Mouse (Mus musculus): ENCODE measurements around the gene Cd3d. TPM values are rescaled to one million over a fixed set of nuclear protein-coding genes. Genes with fewer than 3 reads are reported as not detected.

The Cd3d gene
- polyA plus RNA-seq, 1 experiment from 2014 or later: not detected

DNA sequence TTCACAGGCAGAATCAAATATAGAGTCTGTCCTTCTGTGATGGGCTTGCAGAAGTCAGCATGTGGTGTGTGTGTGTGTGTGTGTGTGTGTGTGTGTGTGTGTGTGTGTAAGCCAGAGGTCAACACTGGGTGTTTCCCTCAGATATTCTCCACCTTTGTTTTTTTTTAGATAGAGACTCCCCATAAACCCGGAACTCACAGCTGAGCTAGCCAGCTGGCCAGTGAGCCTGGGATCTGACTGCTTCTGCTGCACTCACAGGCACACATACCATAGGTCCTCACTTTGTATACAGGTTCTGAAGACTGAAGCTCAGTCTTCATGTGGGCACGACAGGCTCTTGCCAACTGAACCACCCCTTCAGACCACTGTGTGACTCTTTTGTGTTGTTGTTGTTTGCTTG is 50.7 kb downstream of the Cd3d start:
- no peaks in the 10 kb centered on the region for H3K27me3 ChIP-seq (replicated peaks; ENCODE audit: control insufficient read depth, insufficient read depth, low read length)
- no peak overlapping the region for H3K9ac ChIP-seq (ENCODE audit: low read length)
- no peak overlapping the region for H3K4me3 ChIP-seq (ENCODE audit: low read depth, low read length)
- H3K36me3 ChIP-seq (ENCODE audit: control insufficient read depth, insufficient read depth, low read length): no peaks in the 10 kb centered on the region
- H3K4me2 ChIP-seq (ENCODE audit: low read length): no peak overlapping the region
- H3K9me3 ChIP-seq (ENCODE audit: control insufficient read depth, low read length): no peaks in the 10 kb centered on the region
- H3K27ac ChIP-seq (ENCODE audit: low read depth): no peak overlapping the region
- 59% methylated on average over 2 of the region's 2 CpGs for WGBS
- no peak for ATAC-seq (replicated peaks; ENCODE audit: low FRiP score, low TSS enrichment, low read depth)
- H3K4me1 ChIP-seq (replicated peaks; ENCODE audit: control insufficient read depth, insufficient read depth, low read length): no peaks in the 10 kb centered on the region
- no peak for DNase-seq (ENCODE audit: low spot score)

- ATAC-seq (replicated peaks; ENCODE audit: low FRiP score, low TSS enrichment, low read depth): no peak
- H3K4me3 ChIP-seq (ENCODE audit: low read depth, low read length): no peak overlapping the region
- H3K36me3 ChIP-seq (ENCODE audit: control insufficient read depth, insufficient read depth, low read length): no peaks in the 10 kb centered on the region
- no peak for DNase-seq (ENCODE audit: low spot score)
- peaks cover 10% of the 10 kb centered on the region; the same call in 1 of the 2 replicates for H3K27me3 ChIP-seq (replicated peaks; ENCODE audit: control insufficient read depth, insufficient read depth, low read length)
- H3K9ac ChIP-seq (ENCODE audit: low read length): no peak overlapping the region
- no peaks in the 10 kb centered on the region for H3K9me3 ChIP-seq (ENCODE audit: control insufficient read depth, low read length)
- WGBS: 80% methylated on average over 3 of the region's 3 CpGs
- H3K4me2 ChIP-seq (ENCODE audit: low read length): no peak overlapping the region
- no peaks in the 10 kb centered on the region for H3K4me1 ChIP-seq (replicated peaks; ENCODE audit: control insufficient read depth, insufficient read depth, low read length)
- H3K27ac ChIP-seq (ENCODE audit: low read depth): no peak overlapping the region
These were observed 52.9 kb downstream of the Cd3d start for GRCm38 (mm10) chr9:45034526-45034925.

Other genes with a start within 250 kb of the Cd3d start
- 21.4 and 22.6 TPM in 2 replicates for gene Phldb1, start 246.6 kb upstream of the Cd3d start, polyA plus RNA-seq (2014; fragmentation: Nextera tagmentation; extraction: Ambion mirVana)
- 188 and 192 TPM in 2 replicates for gene Arcn1, start 213.9 kb upstream of the Cd3d start, polyA plus RNA-seq (2014; fragmentation: Nextera tagmentation; extraction: Ambion mirVana)
- 87.8 and 96.0 TPM in 2 replicates for gene Ift46, start 213.9 kb upstream of the Cd3d start, polyA plus RNA-seq (2014; fragmentation: Nextera tagmentation; extraction: Ambion mirVana)
- gene Tmem25, start 182.5 kb upstream of the Cd3d start, polyA plus RNA-seq (2014; fragmentation: Nextera tagmentation; extraction: Ambion mirVana): 3.3 and 3.9 TPM in 2 replicates
- gene Ttc36, start 178.7 kb upstream of the Cd3d start, polyA plus RNA-seq (2014; fragmentation: Nextera tagmentation; extraction: Ambion mirVana): 1.5 and 2.7 TPM in 2 replicates
- 10.4 and 14.7 TPM in 2 replicates for gene Kmt2a, start 100.5 kb upstream of the Cd3d start, polyA plus RNA-seq (2014; fragmentation: Nextera tagmentation; extraction: Ambion mirVana)
- 722 and 905 TPM in 2 replicates for gene Atp5l, start 61.0 kb upstream of the Cd3d start, polyA plus RNA-seq (2014; fragmentation: Nextera tagmentation; extraction: Ambion mirVana)
- gene Ube4a, start 16.2 kb upstream of the Cd3d start, polyA plus RNA-seq (2014; fragmentation: Nextera tagmentation; extraction: Ambion mirVana): 28.0 and 31.3 TPM in 2 replicates
- gene Cd3g, start 1.4 kb upstream of the Cd3d start, polyA plus RNA-seq (2014; fragmentation: Nextera tagmentation; extraction: Ambion mirVana): 0.35 and 0.55 TPM in 2 replicates
- 0.49 TPM in 1 of 2 replicates, not detected in the other for gene Cd3e, start 27.8 kb downstream of the Cd3d start, polyA plus RNA-seq (2014; fragmentation: Nextera tagmentation; extraction: Ambion mirVana)
- 26.7 and 27.0 TPM in 2 replicates for gene Mpzl2, start 58.0 kb downstream of the Cd3d start, polyA plus RNA-seq (2014; fragmentation: Nextera tagmentation; extraction: Ambion mirVana)
- 6.3 and 6.5 TPM in 2 replicates for gene Mpzl3, start 73.4 kb downstream of the Cd3d start, polyA plus RNA-seq (2014; fragmentation: Nextera tagmentation; extraction: Ambion mirVana)
- 42.7 and 49.4 TPM in 2 replicates for gene Jaml, start 97.4 kb downstream of the Cd3d start, polyA plus RNA-seq (2014; fragmentation: Nextera tagmentation; extraction: Ambion mirVana)
- 3.7 and 3.8 TPM in 2 replicates for gene Scn2b, start 136.0 kb downstream of the Cd3d start, polyA plus RNA-seq (2014; fragmentation: Nextera tagmentation; extraction: Ambion mirVana)
- gene Scn4b, start 156.6 kb downstream of the Cd3d start, polyA plus RNA-seq (2014; fragmentation: Nextera tagmentation; extraction: Ambion mirVana): not detected in 2 replicates
- gene BC049352, start 200.2 kb downstream of the Cd3d start, polyA plus RNA-seq (2014; fragmentation: Nextera tagmentation; extraction: Ambion mirVana): 0.22 TPM in 1 of 2 replicates, not detected in the other
- gene Tmprss4, start 222.3 kb downstream of the Cd3d start, polyA plus RNA-seq (2014; fragmentation: Nextera tagmentation; extraction: Ambion mirVana): 22.3 and 23.2 TPM in 2 replicates

Measured in intestine, embryonic 14.5 days (tissue).